Mouse (Mus musculus) ES-Bruce4 (cell line): ENCODE measurements at regions not wholly inside any gene's neighbourhood (a gene's known extent, or its start where the extent isn't known, plus 50 kb on each side); places are given as distances from the start of the nearest gene placed in this dataset.

Experiments
- CTCF ChIP-seq: IDR thresholded peaks from one replicate; pipeline ENCODE4 v1.8.1; 2011; ENCODE audit warnings: low read depth, low read length
- EP300 ChIP-seq: IDR thresholded peaks from 2 replicates; pipeline ENCODE4 v1.6.1; 2011; ENCODE audit warnings: low read depth, low read length; ENCODE audit not compliant: insufficient read depth
- POLR2A ChIP-seq: IDR thresholded peaks from one replicate; pipeline ENCODE4 v1.8.1; 2011; ENCODE audit warnings: low read length; ENCODE audit not compliant: insufficient read depth

- TF ChIP-seq CTCF = no peak
- TF ChIP-seq POLR2A = no peak
- TF ChIP-seq EP300 = no peak
Observed at GRCm38 (mm10) chr12:13085951-13086350, 144.2 kb upstream of the Mycn start.
